Mouse (Mus musculus): ENCODE measurements around the gene Fam166a.

- no peak for TF ChIP-seq CTCF (IDR thresholded peaks at IDR 0.05; ENCODE audit: borderline replicate concordance, insufficient read depth, low read depth, low read length)
- no peak for TF ChIP-seq POLR2A (IDR thresholded peaks at IDR 0.05; ENCODE audit: borderline replicate concordance, insufficient read depth, low read length)
These were observed 16.1 kb downstream of the Fam166a start for GRCm38 (mm10) chr2:25234551-25235220.
